Mouse (Mus musculus) MEL (cell line): ENCODE results near the gene Mpzl1. TPM values are rescaled to one million over a fixed set of nuclear protein-coding genes. Genes with fewer than 3 reads are reported as not detected.

Experiments
- DNase-seq: peaks from one replicate; pipeline ENCODE4 v3.0.0; 2011; ENCODE audit warnings: low read depth, low spot score
- H3K27ac ChIP-seq: 2 replicates; pipeline ENCODE4 v1.5.1; 2012; ENCODE audit warnings: low read depth, mild to moderate bottlenecking, control low read depth, low read length, moderate library complexity; ENCODE audit not compliant: control insufficient read depth
- H3K27me3 ChIP-seq, 2 experiments: fragments of 150-350 bp in 1 of 2; sonication (generic) in 1 of 2; 2 replicates each; pipeline ENCODE4 v1.6.1; 2012; ENCODE audit warnings: low read length in 2 of 2, mild to moderate bottlenecking in 2 of 2, improper control_type of control experiment in 1 of 2, moderate library complexity in 1 of 2; ENCODE audit not compliant: insufficient read depth in 2 of 2, control insufficient read depth in 1 of 2
- H3K36me3 ChIP-seq, 2 experiments: 2 replicates each; pipeline ENCODE4 v1.6.1; 2012 to 2014; ENCODE audit warnings: low read length in 2 of 2, improper control_type of control experiment in 1 of 2, inconsistent platforms in 1 of 2, mild to moderate bottlenecking in 1 of 2; ENCODE audit not compliant: insufficient read depth in 2 of 2, control insufficient read depth in 1 of 2
- H3K4me1 ChIP-seq, 2 experiments: fragments of 150-350 bp in 1 of 2; sonication (generic) in 1 of 2; 2 replicates each; pipeline ENCODE4 v1.6.1; 2012; ENCODE audit warnings: low read length in 2 of 2, improper control_type of control experiment in 1 of 2, mild to moderate bottlenecking in 1 of 2; ENCODE audit not compliant: insufficient read depth in 2 of 2, control insufficient read depth in 1 of 2
- H3K4me3 ChIP-seq, 2 experiments: fragments of 150-350 bp in 1 of 2; sonication (generic) in 1 of 2; 2 replicates each; pipeline ENCODE4 v1.5.1; 2012; ENCODE audit warnings: low read depth in 2 of 2, low read length in 2 of 2, mild to moderate bottlenecking in 2 of 2, moderate library complexity in 2 of 2, control low read depth in 1 of 2, improper control_type of control experiment in 1 of 2; ENCODE audit not compliant: control insufficient read depth in 1 of 2, insufficient read depth in 1 of 2
- H3K79me2 ChIP-seq: 2 replicates; pipeline ENCODE4 v1.6.1; 2012; ENCODE audit warnings: mild to moderate bottlenecking, low read length, moderate library complexity; ENCODE audit not compliant: control insufficient read depth, poor library complexity, insufficient read depth
- H3K9ac ChIP-seq: 2 replicates; pipeline ENCODE4 v1.6.1; 2012; ENCODE audit warnings: low read depth, mild to moderate bottlenecking, control low read depth, low read length, moderate library complexity; ENCODE audit not compliant: control insufficient read depth, poor library complexity, severe bottlenecking
- H3K9me3 ChIP-seq: fragments of 150-350 bp; sonication (generic); replicated peaks from 2 replicates; pipeline ENCODE4 v1.6.1; 2012; ENCODE audit warnings: mild to moderate bottlenecking, low read length, improper control_type of control experiment, moderate library complexity; ENCODE audit not compliant: insufficient read depth
- CHD1 ChIP-seq: IDR thresholded peaks from 2 replicates; pipeline ENCODE4 v1.6.1; 2012; ENCODE audit warnings: low read depth, mild to moderate bottlenecking, inconsistent platforms, low read length, improper control_type of control experiment
- CTCF ChIP-seq, 3 experiments: IDR thresholded peaks in 2 of 3; conservative IDR thresholded peaks in 1 of 3; 2 replicates each; pipeline ENCODE4 v1.5.1; 2011 to 2012; ENCODE audit warnings: low read length in 3 of 3, low read depth in 2 of 3, mild to moderate bottlenecking in 2 of 3, improper control_type of control experiment in 1 of 3, inconsistent platforms in 1 of 3, mixed read lengths in 1 of 3, moderate library complexity in 1 of 3; ENCODE audit not compliant: control insufficient read depth in 1 of 3, insufficient read depth in 1 of 3, poor library complexity in 1 of 3, severe bottlenecking in 1 of 3
- ELF1 ChIP-seq: IDR thresholded peaks from 2 replicates; pipeline ENCODE4 v1.6.1; 2014; ENCODE audit warnings: low read depth, mild to moderate bottlenecking, inconsistent platforms, low read length, improper control_type of control experiment, moderate library complexity
- GATA1 ChIP-seq: IDR thresholded peaks from 2 replicates; pipeline ENCODE4 v1.6.1; 2011; ENCODE audit warnings: low read depth, low read length, improper control_type of control experiment
- KAT2A ChIP-seq: conservative IDR thresholded peaks from 2 replicates; pipeline ENCODE4 v1.6.1; 2012; ENCODE audit warnings: low read depth, low read length, improper control_type of control experiment, inconsistent platforms
- MAZ ChIP-seq: IDR thresholded peaks from 2 replicates; pipeline ENCODE4 v1.6.1; 2012; ENCODE audit warnings: low read depth, mild to moderate bottlenecking, inconsistent platforms, low read length, improper control_type of control experiment
- NELFE ChIP-seq: IDR thresholded peaks from 2 replicates; pipeline ENCODE4 v1.6.1; 2011; ENCODE audit warnings: low read depth, low read length, improper control_type of control experiment
- POLR2A ChIP-seq, 2 experiments: IDR thresholded peaks; 2 replicates each; pipeline ENCODE4 v1.6.1; 2011 to 2012; ENCODE audit warnings: low read length in 2 of 2, mild to moderate bottlenecking in 2 of 2, control low read depth in 1 of 2, improper control_type of control experiment in 1 of 2, low read depth in 1 of 2, moderate library complexity in 1 of 2; ENCODE audit not compliant: control insufficient read depth in 1 of 2, insufficient read depth in 1 of 2, poor library complexity in 1 of 2
- POLR2AphosphoS2 ChIP-seq: IDR thresholded peaks from 2 replicates; pipeline ENCODE4 v1.6.1; 2011; ENCODE audit warnings: low read length, improper control_type of control experiment
- POLR2AphosphoS5 ChIP-seq: IDR thresholded peaks from 2 replicates; pipeline ENCODE4 v1.6.1; 2012; ENCODE audit warnings: low read depth, borderline replicate concordance, mild to moderate bottlenecking, inconsistent platforms, low read length, moderate library complexity, mixed read lengths
- RAD21 ChIP-seq: IDR thresholded peaks from 2 replicates; pipeline ENCODE4 v1.6.1; 2011; ENCODE audit warnings: mild to moderate bottlenecking, low read depth, low read length, improper control_type of control experiment
- SIN3A ChIP-seq: IDR thresholded peaks from 2 replicates; pipeline ENCODE4 v1.6.1; 2012; ENCODE audit warnings: low read length, improper control_type of control experiment, inconsistent platforms
- SMC3 ChIP-seq: IDR thresholded peaks from 2 replicates; pipeline ENCODE4 v1.6.1; 2011; ENCODE audit warnings: low read depth, low read length, improper control_type of control experiment
- TBP ChIP-seq: IDR thresholded peaks from 2 replicates; pipeline ENCODE4 v1.8.0; 2011; ENCODE audit warnings: low read depth, low read length, improper control_type of control experiment
- UBTF ChIP-seq: IDR thresholded peaks from 2 replicates; pipeline ENCODE4 v1.6.1; 2012; ENCODE audit warnings: low read depth, mild to moderate bottlenecking, inconsistent platforms, low read length, improper control_type of control experiment, moderate library complexity, borderline replicate concordance; ENCODE audit not compliant: insufficient read depth
- USF1 ChIP-seq: IDR thresholded peaks from 2 replicates; pipeline ENCODE4 v1.6.1; 2014; ENCODE audit warnings: low read depth, mild to moderate bottlenecking, inconsistent platforms, low read length, improper control_type of control experiment, moderate library complexity
- USF2 ChIP-seq, 2 experiments: IDR thresholded peaks; 2 replicates each; pipeline ENCODE4 v1.6.1; 2011 to 2012; ENCODE audit warnings: improper control_type of control experiment in 2 of 2, low read length in 2 of 2, borderline replicate concordance in 1 of 2, inconsistent platforms in 1 of 2, low read depth in 1 of 2, mild to moderate bottlenecking in 1 of 2; ENCODE audit not compliant: insufficient read depth in 1 of 2
- ZC3H11A ChIP-seq: IDR thresholded peaks from 2 replicates; pipeline ENCODE4 v1.6.1; 2012; ENCODE audit warnings: low read depth, mild to moderate bottlenecking, inconsistent platforms, low read length, improper control_type of control experiment
- polyA plus RNA-seq, 2 experiments: library from polyadenylated mRNA; stranded (reverse) in 1 of 2; unstranded in 1 of 2; fragments of >175 nt in 1 of 2; fragments of >200 nt in 1 of 2; gene quantifications; 2 replicates each; pipeline versions ENCODE4 v1.2.1 to v1.2.4; 2012; ENCODE audit warnings: low replicate concordance in 2 of 2, low read depth in 1 of 2; ENCODE audit not compliant: insufficient read length in 2 of 2, insufficient read depth in 1 of 2, missing spikeins in 1 of 2
- total RNA-seq: library from RNA; depleted of rRNA; stranded (reverse); fragments of 300-350 nt; gene quantifications from 2 replicates; pipeline ENCODE4 v1.2.3, GENCODE M21; 2012

Mpzl1 gene
- total and polyA plus RNA-seq, 3 experiments: 3.2 to 19.8 TPM; not detected in 1

- no peak overlapping the region for H3K4me3 ChIP-seq
- no peak for DNase-seq
- no peaks in the 10 kb centered on the region for H3K9me3 ChIP-seq
- H3K79me2 ChIP-seq: no peaks in the 10 kb centered on the region
- H3K27ac ChIP-seq: no peak overlapping the region
- no peaks in the 10 kb centered on the region; a peak in 1 of 4 replicates for H3K36me3 ChIP-seq
- no peak overlapping the region for H3K9ac ChIP-seq
- TF ChIP-seq ZC3H11A: no peak
- TF ChIP-seq SIN3A: no peak
- TF ChIP-seq GATA1: no peak
- TF ChIP-seq NELFE: no peak
- TF ChIP-seq POLR2AphosphoS2: no peak
- TF ChIP-seq CTCF (IDR thresholded peaks at IDR 0.05 in 2 of 3, conservative IDR thresholded peaks at IDR 0.05 in 1 of 3; ENCODE audit: control insufficient read depth in 1 of 3, insufficient read depth in 1 of 3, low read depth in 2 of 3, low read length in 3 of 3, poor library complexity in 1 of 3, severe bottlenecking in 1 of 3): no peak
- no peak for TF ChIP-seq USF2 (IDR thresholded peaks at IDR 0.05; ENCODE audit: borderline replicate concordance in 1 of 2, insufficient read depth in 1 of 2, low read depth in 1 of 2, low read length in 2 of 2)
- TF ChIP-seq KAT2A: no peak
- TF ChIP-seq TBP: no peak
- TF ChIP-seq POLR2A (IDR thresholded peaks at IDR 0.05; ENCODE audit: control insufficient read depth in 1 of 2, insufficient read depth in 1 of 2, low read depth in 1 of 2, low read length in 2 of 2, poor library complexity in 1 of 2): no peak
- TF ChIP-seq UBTF: no peak
- TF ChIP-seq CHD1: no peak
- H3K4me1 ChIP-seq: 0 out of 4 replicates have a peak, but pooled peaks cover 0 to 5% of the 10 kb centered on the region in 2 experiments
- H3K27me3 ChIP-seq: no peaks in the 10 kb centered on the region
These were observed 48.8 kb downstream of the Mpzl1 start for GRCm38 (mm10) chr1:165585389-165586104.

- peak; percentile 91 for DNase-seq
- no peak for TF ChIP-seq MAZ
- peak; percentile 91 to 98 (median 94) for TF ChIP-seq CTCF (IDR thresholded peaks at IDR 0.05 in 2 of 3, conservative IDR thresholded peaks at IDR 0.05 in 1 of 3; ENCODE audit: control insufficient read depth in 1 of 3, insufficient read depth in 1 of 3, low read depth in 2 of 3, low read length in 3 of 3, poor library complexity in 1 of 3, severe bottlenecking in 1 of 3)
- TF ChIP-seq TBP: no peak
- TF ChIP-seq POLR2AphosphoS5: no peak
- peak; percentile 93 for TF ChIP-seq ZC3H11A
- peak; percentile 92 for TF ChIP-seq RAD21
- TF ChIP-seq ELF1: no peak
- TF ChIP-seq SMC3: peak; percentile 95
- no peak for TF ChIP-seq USF1
- no peak overlapping the region for H3K27ac ChIP-seq
- H3K4me1 ChIP-seq: 0 out of 4 replicates have a peak, but pooled peaks cover 0 to 5% of the 10 kb centered on the region in 2 experiments
- H3K9ac ChIP-seq: no peak overlapping the region
- no peak overlapping the region for H3K4me3 ChIP-seq
- no peaks in the 10 kb centered on the region for H3K79me2 ChIP-seq
- no peaks in the 10 kb centered on the region for H3K9me3 ChIP-seq
- H3K36me3 ChIP-seq: no peaks in the 10 kb centered on the region; a peak in 1 of 4 replicates
- no peaks in the 10 kb centered on the region for H3K27me3 ChIP-seq
These were observed 50.7 kb downstream of the Mpzl1 start for GRCm38 (mm10) chr1:165583529-165584184.
